Mouse (Mus musculus) heart, postnatal 25 days (tissue): ENCODE data around the gene Ndufs7. TPM values are rescaled to one million over a fixed set of nuclear protein-coding genes. Genes with fewer than 3 reads are reported as not detected.

ENCODE experiments used
- DNase-seq: peaks from one replicate; pipeline ENCODE4 v3.0.0; 2022; ENCODE audit warnings: low spot score
- intact Hi-C: fragments of 180-260 bp; cut with DNase I; formaldehyde crosslinking; loops from one replicate; pipeline ENCODE4 v1.15.1; 2025
- microRNA-seq: library from miRNA; unstranded; fragments of <30 nt; microRNA quantifications from one replicate; pipeline ENCODE4 v1.2.0, GENCODE M21; 2022
- total RNA-seq, 2 experiments: library from RNA; stranded (reverse); gene quantifications; 2 replicates each; pipeline ENCODE4 v1.2.3; 2021

The Ndufs7 gene
- total RNA-seq, 2 experiments from 2014 or later: 957 to 967 TPM

GRCm38 (mm10) chr10:80304458-80304857 lies 55.5 kb downstream of the Ndufs7 start:
- DNase-seq: no peak
- intact Hi-C loops: no loop called here

- DNase-seq: no peak
- intact Hi-C loops: no loop called here
Observed at GRCm38 (mm10) chr10:80304862-80305261, 55.9 kb downstream of the Ndufs7 start.

Small RNA genes within 50 kb of the gene (microRNA-seq; reads per million reads assigned to microRNA genes)
- gene Mir6911: not detected

Other genes starting within 250 kb of the Ndufs7 start
- 1 to 10 TPM; 4.7 to 4.9 TPM for gene Arhgap45, start 232.5 kb upstream of the Ndufs7 start, total RNA-seq
- 10 to 100 TPM; 79.3 to 81.2 TPM for gene Polr2e, start 209.3 kb upstream of the Ndufs7 start, total RNA-seq
- gene Gpx4, start 202.0 kb upstream of the Ndufs7 start, total RNA-seq: 100 to 1,000 TPM; 691 to 812 TPM
- gene Sbno2, start 143.6 kb upstream of the Ndufs7 start, total RNA-seq: 10 to 100 TPM; 11.0 to 11.6 TPM
- 100 to 1,000 TPM; 133 to 138 TPM for gene Stk11, start 133.3 kb upstream of the Ndufs7 start, total RNA-seq
- gene Atp5d, start 110.5 kb upstream of the Ndufs7 start, total RNA-seq: 1,000 to 10,000 TPM; 1,252 to 1,264 TPM
- gene Cbarp, start 108.3 kb upstream of the Ndufs7 start, total RNA-seq: 1 to 10 TPM; 2.4 to 3.1 TPM
- gene Midn, start 100.8 kb upstream of the Ndufs7 start, total RNA-seq: 100 to 1,000 TPM in 1 of 2 experiments, 10 to 100 TPM in 1; 92.1 to 120 TPM
- gene Cirbp, start 83.1 kb upstream of the Ndufs7 start, total RNA-seq: 10 to 100 TPM; 31.7 to 43.1 TPM
- gene 1600002K03Rik, start 76.2 kb upstream of the Ndufs7 start, total RNA-seq: 1 to 10 TPM; 4.2 to 5.2 TPM
- 1 to 10 TPM in 1 of 2 experiments, under 1 TPM in 1; 0.91 to 1.1 TPM for gene Efna2, start 69.6 kb upstream of the Ndufs7 start, total RNA-seq
- 10 to 100 TPM; 15.3 to 16.7 TPM for gene Mum1, start 22.7 kb upstream of the Ndufs7 start, total RNA-seq
- gene Gamt, start 11.9 kb downstream of the Ndufs7 start, total RNA-seq: 1 to 10 TPM; 9.0 to 9.3 TPM
- 10 to 100 TPM; 55.0 to 69.6 TPM for gene Dazap1, start 12.4 kb downstream of the Ndufs7 start, total RNA-seq
- 100 to 1,000 TPM; 703 to 732 TPM for gene Rps15, start 43.3 kb downstream of the Ndufs7 start, total RNA-seq
- gene Apc2, start 46.9 kb downstream of the Ndufs7 start, total RNA-seq: 1 to 10 TPM; 3.4 to 4.0 TPM
- gene 2310011J03Rik, start 71.4 kb downstream of the Ndufs7 start, total RNA-seq: 10 to 100 TPM; 11.4 to 13.8 TPM
- 1 to 10 TPM; 1.3 to 1.6 TPM for gene Pcsk4, start 80.4 kb downstream of the Ndufs7 start, total RNA-seq
- 1 to 10 TPM; 1.9 to 2.1 TPM for gene Reep6, start 80.8 kb downstream of the Ndufs7 start, total RNA-seq
- gene Adamtsl5, start 99.3 kb downstream of the Ndufs7 start, total RNA-seq: 10 to 100 TPM; 68.4 to 71.7 TPM
- gene Plk5, start 107.3 kb downstream of the Ndufs7 start, total RNA-seq: under 1 TPM; 0.18 to 0.36 TPM
- 1 to 10 TPM; 7.5 to 8.8 TPM for gene Mex3d, start 138.5 kb downstream of the Ndufs7 start, total RNA-seq
- 10 to 100 TPM; 85.2 to 88.9 TPM for gene Mbd3, start 150.4 kb downstream of the Ndufs7 start, total RNA-seq
- 1,000 to 10,000 TPM; 1,983 to 2,045 TPM for gene Uqcr11, start 157.7 kb downstream of the Ndufs7 start, total RNA-seq
- gene Tcf3, start 184.5 kb downstream of the Ndufs7 start, total RNA-seq: 10 to 100 TPM; 20.3 to 20.9 TPM
- under 1 TPM in 1 of 2 experiments, not detected in 1; 0.05 TPM for gene Onecut3, start 245.7 kb downstream of the Ndufs7 start, total RNA-seq